Mouse (Mus musculus) hematopoietic stem cell, adult 5-6 weeks (primary cell): ENCODE data around the gene Gm8279. TPM values are rescaled to one million over a fixed set of nuclear protein-coding genes. Genes with fewer than 3 reads are reported as not detected.
"Not testable (repeated sequence)": the region's sequence is repeated elsewhere in the genome, so short reads cannot be mapped to it uniquely, and the experiment has no call there.

Source experiments
- ATAC-seq, 2 experiments: fragments of 125-278 bp in 1 of 2; replicated peaks in 1 of 2; 2 replicates each; pipeline ENCODE4 v1.8.0; 2016 to 2017; ENCODE audit warnings: inconsistent platforms in 2 of 2, mild to moderate bottlenecking in 2 of 2, moderate number of reproducible peaks in 2 of 2, low read depth in 1 of 2, moderate TSS enrichment in 1 of 2; ENCODE audit not compliant: low FRiP score in 2 of 2, poor library complexity in 2 of 2, severe bottlenecking in 2 of 2, insufficient read depth in 1 of 2, low TSS enrichment in 1 of 2
- total RNA-seq: library from RNA; stranded (forward); fragments of 172-1452, 232-1000 nt; gene quantifications from 2 replicates; pipeline ENCODE4 v1.2.3, GENCODE M21; 2017

Gene Gm8279
- total RNA-seq, result not detected in 2 replicates

- not testable (repeated sequence) for ATAC-seq
These were observed at the start of gene Gm8279 for GRCm38 (mm10) chr14:5131219-5131618. TSS of gene Gm8279 (plus strand) at chr14:5131519.

- ATAC-seq, result not testable (repeated sequence)
These were observed 32.9 kb downstream of the Gm8279 start, which contains the start of gene Gm3317 for GRCm38 (mm10) chr14:5164235-5164634. TSS of gene Gm3317 (plus strand) at chr14:5164535.

GRCm38 (mm10) chr14:5185493-5185892 lies 54.2 kb downstream of the Gm8279 start, which contains the start of gene Gm8271:
TSS of gene Gm8271 (plus strand) at chr14:5185793.
- not testable (repeated sequence) for ATAC-seq

Other genes with a start within 250 kb of the Gm8279 start
- not detected in 2 replicates for gene Gm3278, start 239.1 kb upstream of the Gm8279 start, total RNA-seq
- not detected in 2 replicates for gene Gm8297, start 147.6 kb upstream of the Gm8279 start, total RNA-seq
- not detected in 2 replicates for gene Gm3298, start 115.6 kb upstream of the Gm8279 start, total RNA-seq
- gene 4930555G01Rik, start 80.9 kb upstream of the Gm8279 start, total RNA-seq, result not detected in 2 replicates
- gene Gm8281, start 60.5 kb upstream of the Gm8279 start, total RNA-seq, result not detected in 2 replicates
- gene Gm3317, start 33.0 kb downstream of the Gm8279 start, total RNA-seq, result 0.69 TPM in 1 of 2 replicates, not detected in the other
- gene Gm8271, start 54.3 kb downstream of the Gm8279 start, total RNA-seq, result not detected in 2 replicates
- 0.99 TPM in 1 of 2 replicates, not detected in the other for gene Gm3526, start 129.1 kb downstream of the Gm8279 start, total RNA-seq
- gene Gm3542, start 203.4 kb downstream of the Gm8279 start, total RNA-seq, result not detected in 2 replicates